Mouse (Mus musculus): Measurements from ENCODE around the gene Bfsp1. TPM values are rescaled to one million over a fixed set of nuclear protein-coding genes. Genes with fewer than 3 reads are reported as not detected.

The Bfsp1 gene
- total RNA-seq, 1 experiment = 0.62 TPM

DNA sequence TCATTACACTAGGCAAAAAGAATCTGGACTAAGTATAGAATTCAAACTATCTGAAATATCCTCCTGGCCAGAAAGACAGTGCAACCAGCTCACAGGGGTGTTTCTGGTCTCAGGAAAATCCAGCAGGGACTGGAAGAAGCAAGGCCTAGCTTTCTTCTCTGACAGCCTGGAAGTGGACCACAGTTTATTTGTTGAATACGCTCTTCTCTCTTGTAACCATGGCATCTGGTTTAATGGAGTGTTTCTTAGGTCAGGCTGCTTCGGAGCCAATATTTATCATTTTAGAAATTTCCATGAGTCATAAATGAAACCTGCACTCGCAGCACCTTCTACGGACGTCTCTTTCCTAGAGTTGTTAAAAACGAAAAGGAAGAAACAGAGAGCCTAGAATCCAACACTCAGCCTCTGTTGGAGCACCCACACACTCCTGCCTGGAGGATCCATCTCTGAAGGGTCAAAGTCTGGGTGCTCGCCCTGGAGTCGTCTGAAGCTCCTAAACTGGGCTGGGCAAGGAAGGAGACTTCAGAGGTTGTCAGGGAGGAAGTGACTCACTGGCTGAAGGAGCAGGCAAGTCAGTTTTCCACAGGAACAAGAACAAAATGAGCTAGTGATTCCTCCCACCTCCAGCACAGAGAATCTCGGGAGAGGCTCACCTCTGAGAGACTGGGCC, 40.5 kb upstream of the Bfsp1 start:
- Histone ChIP-seq H3K9me3 (ENCODE audit: control insufficient read depth, insufficient read depth, low read depth, low read length) (no peaks in the 10 kb centered on the region), H3K27ac (ENCODE audit: insufficient read depth, low read depth, low read length, poor library complexity, severe bottlenecking) (no peak overlapping the region), H3K36me3 (ENCODE audit: control insufficient read depth, insufficient read depth, low read length, poor library complexity, severe bottlenecking) (no peaks in the 10 kb centered on the region), H3K9ac (ENCODE audit: insufficient read depth, low read depth, low read length, poor library complexity, severe bottlenecking) (no peak overlapping the region), H3K4me3 (ENCODE audit: insufficient read depth in 1 of 2, low read depth in 1 of 2, low read length in 2 of 2, poor library complexity in 1 of 2, severe bottlenecking in 1 of 2) (no peak overlapping the region), H3K4me1 (ENCODE audit: control insufficient read depth in 2 of 2, insufficient read depth in 2 of 2, low read length in 2 of 2, poor library complexity in 1 of 2) (peaks cover 0 to 2% of the 10 kb centered on the region in 2 experiments; a peak in 1 of 4 replicates)
- TF ChIP-seq ZC3H11A (IDR thresholded peaks at IDR 0.05; ENCODE audit: borderline replicate concordance, low read depth, low read length) = no peak
- no peak for TF ChIP-seq CHD2 (IDR thresholded peaks at IDR 0.05; ENCODE audit: low read depth, low read length)
- no peak for TF ChIP-seq ZNF384 (IDR thresholded peaks at IDR 0.05; ENCODE audit: low read depth, low read length)
- no peak for TF ChIP-seq MAFK (IDR thresholded peaks at IDR 0.05; ENCODE audit: insufficient read depth, low read depth, low read length)
- TF ChIP-seq HCFC1 (IDR thresholded peaks at IDR 0.05; ENCODE audit: borderline replicate concordance, insufficient read depth, low read length) = no peak
- in situ Hi-C loops (cut with MboI; ENCODE audit: low sequenced_read_pairs in 2 of 2, unreplicated experiment in 2 of 2) = no loop called here
- no peak for DNase-seq (ENCODE audit: low read depth, low spot score)

DNA sequence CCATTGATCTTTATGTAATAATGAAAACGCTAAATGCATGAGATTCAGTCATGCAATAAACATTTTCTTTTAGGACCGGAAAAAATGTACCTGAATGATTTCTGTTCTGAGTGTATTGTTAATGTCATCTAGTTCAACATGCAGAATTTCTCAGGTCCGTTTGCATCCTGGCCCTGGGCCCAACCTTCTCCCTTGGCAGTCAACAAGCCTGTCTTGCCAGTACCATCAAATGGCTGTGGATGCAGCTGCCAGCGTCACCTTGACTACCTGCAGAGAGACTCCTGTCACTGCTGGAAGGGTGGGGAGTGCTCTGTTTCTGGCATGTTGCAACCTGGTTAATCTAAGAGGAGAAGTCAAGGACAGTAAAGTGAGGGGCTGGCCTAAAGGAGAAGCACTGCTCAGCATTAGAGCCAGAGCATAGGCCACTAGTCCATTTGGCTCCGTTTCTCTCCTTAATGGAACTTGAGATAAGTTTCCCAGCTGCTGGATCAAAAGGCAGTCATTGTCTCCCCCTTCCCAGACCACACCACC, 37.9 kb upstream of the Bfsp1 start:
- H3K27ac ChIP-seq (ENCODE audit: insufficient read depth, low read depth, low read length, poor library complexity, severe bottlenecking) = no peak overlapping the region
- DNase-seq (ENCODE audit: low read depth, low spot score) = no peak
- no peaks in the 10 kb centered on the region for H3K9me3 ChIP-seq (ENCODE audit: control insufficient read depth, insufficient read depth, low read depth, low read length)
- H3K4me3 ChIP-seq (ENCODE audit: insufficient read depth in 1 of 2, low read depth in 1 of 2, low read length in 2 of 2, poor library complexity in 1 of 2, severe bottlenecking in 1 of 2) = no peak overlapping the region
- in situ Hi-C loops (cut with MboI; ENCODE audit: low sequenced_read_pairs in 2 of 2, unreplicated experiment in 2 of 2) = no loop called here
- H3K36me3 ChIP-seq (ENCODE audit: control insufficient read depth, insufficient read depth, low read length, poor library complexity, severe bottlenecking) = no peaks in the 10 kb centered on the region
- peaks cover 0 to 2% of the 10 kb centered on the region in 2 experiments; a peak in 1 of 4 replicates for H3K4me1 ChIP-seq (ENCODE audit: control insufficient read depth in 2 of 2, insufficient read depth in 2 of 2, low read length in 2 of 2, poor library complexity in 1 of 2)
- TF ChIP-seq MAFK (IDR thresholded peaks at IDR 0.05; ENCODE audit: insufficient read depth, low read depth, low read length) = no peak
- no peak for TF ChIP-seq ZNF384 (IDR thresholded peaks at IDR 0.05; ENCODE audit: low read depth, low read length)
- no peak for TF ChIP-seq CHD2 (IDR thresholded peaks at IDR 0.05; ENCODE audit: low read depth, low read length)
- no peak for TF ChIP-seq ZC3H11A (IDR thresholded peaks at IDR 0.05; ENCODE audit: borderline replicate concordance, low read depth, low read length)
- TF ChIP-seq HCFC1 (IDR thresholded peaks at IDR 0.05; ENCODE audit: borderline replicate concordance, insufficient read depth, low read length) = no peak
- no peak overlapping the region for H3K9ac ChIP-seq (ENCODE audit: insufficient read depth, low read depth, low read length, poor library complexity, severe bottlenecking)

DNA sequence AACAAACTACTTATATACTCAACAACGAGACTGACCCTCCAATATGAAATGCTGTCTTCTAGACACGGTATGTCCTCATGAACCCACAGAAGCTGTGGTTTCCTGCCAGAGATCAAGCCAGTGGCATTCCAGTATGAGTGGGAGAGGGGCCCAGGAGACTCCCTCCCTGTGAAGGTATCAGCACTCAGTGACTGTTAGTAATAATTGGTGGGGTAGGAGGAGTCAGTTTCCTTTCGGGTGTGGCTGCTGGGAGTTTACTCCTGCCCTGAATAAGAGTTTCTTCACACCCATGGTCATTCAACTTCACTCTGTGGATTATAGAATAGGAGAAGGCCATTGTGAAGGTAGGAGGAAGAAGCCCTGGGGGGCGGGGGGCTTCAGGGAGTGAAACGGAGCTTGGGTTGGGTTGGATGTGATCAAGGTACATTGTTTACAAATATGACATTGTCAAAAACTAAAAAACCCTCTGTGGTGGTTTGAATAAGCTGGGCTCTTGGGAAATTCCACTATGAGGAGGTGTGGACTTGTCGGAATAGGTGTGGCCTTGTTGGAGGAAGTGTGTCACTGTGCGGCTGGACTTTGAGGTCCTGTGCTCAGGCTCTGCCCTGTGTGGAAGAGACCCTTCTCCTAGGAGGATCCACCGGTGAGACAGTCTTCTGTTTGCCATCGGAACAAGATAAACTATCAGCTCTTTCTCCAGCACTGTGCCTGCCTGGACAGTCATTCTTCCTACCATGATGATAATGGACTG, 36.7 kb upstream of the Bfsp1 start:
- in situ Hi-C loops (cut with MboI; ENCODE audit: low sequenced_read_pairs in 2 of 2, unreplicated experiment in 2 of 2) = no loop called here
- no peak for DNase-seq (ENCODE audit: low read depth, low spot score)
- TF ChIP-seq MAFK (IDR thresholded peaks at IDR 0.05; ENCODE audit: insufficient read depth, low read depth, low read length) (no peak), HCFC1 (IDR thresholded peaks at IDR 0.05; ENCODE audit: borderline replicate concordance, insufficient read depth, low read length) (no peak), ZNF384 (IDR thresholded peaks at IDR 0.05; ENCODE audit: low read depth, low read length) (no peak), CHD2 (IDR thresholded peaks at IDR 0.05; ENCODE audit: low read depth, low read length) (no peak), ZC3H11A (IDR thresholded peaks at IDR 0.05; ENCODE audit: borderline replicate concordance, low read depth, low read length) (no peak)
- no peak overlapping the region for H3K27ac ChIP-seq (ENCODE audit: insufficient read depth, low read depth, low read length, poor library complexity, severe bottlenecking)
- peaks cover 0 to 2% of the 10 kb centered on the region in 2 experiments; a peak in 1 of 4 replicates for H3K4me1 ChIP-seq (ENCODE audit: control insufficient read depth in 2 of 2, insufficient read depth in 2 of 2, low read length in 2 of 2, poor library complexity in 1 of 2)
- no peaks in the 10 kb centered on the region for H3K36me3 ChIP-seq (ENCODE audit: control insufficient read depth, insufficient read depth, low read length, poor library complexity, severe bottlenecking)
- H3K4me3 ChIP-seq (ENCODE audit: insufficient read depth in 1 of 2, low read depth in 1 of 2, low read length in 2 of 2, poor library complexity in 1 of 2, severe bottlenecking in 1 of 2) = no peak overlapping the region
- no peak overlapping the region for H3K9ac ChIP-seq (ENCODE audit: insufficient read depth, low read depth, low read length, poor library complexity, severe bottlenecking)
- no peaks in the 10 kb centered on the region for H3K9me3 ChIP-seq (ENCODE audit: control insufficient read depth, insufficient read depth, low read depth, low read length)

DNA sequence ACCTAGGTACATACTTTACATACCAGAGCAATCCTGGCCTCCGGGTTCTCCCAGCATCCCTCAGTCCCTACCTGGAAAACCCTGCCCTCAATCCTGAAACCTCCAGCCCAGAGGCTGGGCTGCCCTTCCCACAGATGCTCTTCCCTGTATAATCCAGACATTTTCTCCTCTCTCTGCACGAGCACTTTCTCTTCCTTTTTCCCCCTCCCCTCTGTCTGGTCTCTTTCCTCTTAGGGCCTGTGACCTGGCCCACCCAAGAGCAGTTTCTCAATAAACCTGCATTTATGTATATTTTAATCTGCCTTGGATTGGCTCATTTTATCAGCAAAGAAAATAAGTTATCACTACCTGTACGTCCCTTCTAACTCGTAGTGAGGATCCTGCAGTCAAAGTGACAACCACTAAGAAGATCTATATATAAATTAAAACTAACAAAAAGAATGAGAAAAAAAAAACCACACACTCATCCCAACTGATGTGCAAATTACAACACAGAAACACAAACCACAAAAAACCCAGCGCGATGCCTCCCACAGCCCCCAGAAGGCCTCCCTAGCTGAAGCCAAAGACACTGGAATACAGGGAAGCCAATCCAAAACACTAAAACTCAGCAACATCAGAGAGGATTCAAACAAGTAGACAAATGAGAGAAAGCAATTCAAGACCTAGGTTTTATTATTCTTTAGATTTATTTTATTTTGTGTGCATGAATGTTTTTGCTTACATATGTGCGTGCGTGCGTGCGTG, 28.5 kb upstream of the Bfsp1 start:
- H3K9me3 ChIP-seq (ENCODE audit: control insufficient read depth, insufficient read depth, low read depth, low read length) = no peaks in the 10 kb centered on the region
- no peak overlapping the region for H3K4me3 ChIP-seq (ENCODE audit: insufficient read depth in 1 of 2, low read depth in 1 of 2, low read length in 2 of 2, poor library complexity in 1 of 2, severe bottlenecking in 1 of 2)
- H3K36me3 ChIP-seq (ENCODE audit: control insufficient read depth, insufficient read depth, low read length, poor library complexity, severe bottlenecking) = no peaks in the 10 kb centered on the region
- DNase-seq (ENCODE audit: low read depth, low spot score) = no peak
- in situ Hi-C loops (cut with MboI; ENCODE audit: low sequenced_read_pairs in 2 of 2, unreplicated experiment in 2 of 2) = no loop called here
- no peak for TF ChIP-seq HCFC1 (IDR thresholded peaks at IDR 0.05; ENCODE audit: borderline replicate concordance, insufficient read depth, low read length)
- no peak for TF ChIP-seq ZC3H11A (IDR thresholded peaks at IDR 0.05; ENCODE audit: borderline replicate concordance, low read depth, low read length)
- TF ChIP-seq CHD2 (IDR thresholded peaks at IDR 0.05; ENCODE audit: low read depth, low read length) = no peak
- TF ChIP-seq ZNF384 (IDR thresholded peaks at IDR 0.05; ENCODE audit: low read depth, low read length) = no peak
- no peak for TF ChIP-seq MAFK (IDR thresholded peaks at IDR 0.05; ENCODE audit: insufficient read depth, low read depth, low read length)
- peak overlapping the region; percentile 46; the same call in 1 of the 2 replicates for H3K9ac ChIP-seq (ENCODE audit: insufficient read depth, low read depth, low read length, poor library complexity, severe bottlenecking)
- H3K4me1 ChIP-seq (ENCODE audit: control insufficient read depth in 2 of 2, insufficient read depth in 2 of 2, low read length in 2 of 2, poor library complexity in 1 of 2) = peaks cover 0 to 2% of the 10 kb centered on the region in 2 experiments; a peak in 2 of 4 replicates
- H3K27ac ChIP-seq (ENCODE audit: insufficient read depth, low read depth, low read length, poor library complexity, severe bottlenecking) = no peak overlapping the region; the same call in 1 of the 2 replicates

Measured in ES-E14 (cell line).